Mouse (Mus musculus): ENCODE results near the gene Cntnap1.

DNA sequence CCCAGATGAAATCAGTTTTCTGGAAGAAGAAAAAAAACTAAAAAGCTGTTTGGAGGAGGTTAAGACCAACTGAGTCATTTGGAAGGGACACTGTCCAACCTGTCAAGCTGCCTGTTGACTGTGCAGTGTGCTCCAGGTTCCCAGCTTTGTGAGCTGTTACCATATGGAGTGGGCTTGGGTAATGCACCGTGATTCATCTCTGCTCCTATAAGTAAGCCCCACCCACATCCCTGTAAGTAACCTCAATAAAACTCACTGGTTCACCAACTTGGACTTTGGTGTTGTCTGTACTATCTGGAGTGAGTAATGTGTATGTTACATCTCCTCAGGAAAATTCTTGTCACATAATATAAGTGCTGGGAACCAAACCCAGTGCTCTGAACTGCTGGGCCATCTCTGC, 17.5 kb upstream of the Cntnap1 start:
- no peak for TF ChIP-seq POLR2A (IDR thresholded peaks at IDR 0.05; ENCODE audit: low read depth, low read length)
- TF ChIP-seq CTCF (IDR thresholded peaks at IDR 0.05; ENCODE audit: extremely low read depth, insufficient read depth, insufficient read length, insufficient replicate concordance): no peak
